Mouse (Mus musculus) MEL (cell line): ENCODE results near the gene Lrrc4. TPM values are rescaled to one million over a fixed set of nuclear protein-coding genes. Genes with fewer than 3 reads are reported as not detected.

Source experiments
- DNase-seq: peaks from one replicate; pipeline ENCODE4 v3.0.0; 2011; ENCODE audit warnings: low read depth, low spot score
- H3K27ac ChIP-seq: 2 replicates; pipeline ENCODE4 v1.5.1; 2012; ENCODE audit warnings: low read depth, mild to moderate bottlenecking, control low read depth, low read length, moderate library complexity; ENCODE audit not compliant: control insufficient read depth
- H3K27me3 ChIP-seq, 2 experiments: fragments of 150-350 bp in 1 of 2; sonication (generic) in 1 of 2; 2 replicates each; pipeline ENCODE4 v1.6.1; 2012; ENCODE audit warnings: low read length in 2 of 2, mild to moderate bottlenecking in 2 of 2, improper control_type of control experiment in 1 of 2, moderate library complexity in 1 of 2; ENCODE audit not compliant: insufficient read depth in 2 of 2, control insufficient read depth in 1 of 2
- H3K36me3 ChIP-seq, 2 experiments: 2 replicates each; pipeline ENCODE4 v1.6.1; 2012 to 2014; ENCODE audit warnings: low read length in 2 of 2, improper control_type of control experiment in 1 of 2, inconsistent platforms in 1 of 2, mild to moderate bottlenecking in 1 of 2; ENCODE audit not compliant: insufficient read depth in 2 of 2, control insufficient read depth in 1 of 2
- H3K4me1 ChIP-seq, 2 experiments: fragments of 150-350 bp in 1 of 2; sonication (generic) in 1 of 2; 2 replicates each; pipeline ENCODE4 v1.6.1; 2012; ENCODE audit warnings: low read length in 2 of 2, improper control_type of control experiment in 1 of 2, mild to moderate bottlenecking in 1 of 2; ENCODE audit not compliant: insufficient read depth in 2 of 2, control insufficient read depth in 1 of 2
- H3K4me3 ChIP-seq, 2 experiments: fragments of 150-350 bp in 1 of 2; sonication (generic) in 1 of 2; 2 replicates each; pipeline ENCODE4 v1.5.1; 2012; ENCODE audit warnings: low read depth in 2 of 2, low read length in 2 of 2, mild to moderate bottlenecking in 2 of 2, moderate library complexity in 2 of 2, control low read depth in 1 of 2, improper control_type of control experiment in 1 of 2; ENCODE audit not compliant: control insufficient read depth in 1 of 2, insufficient read depth in 1 of 2
- H3K79me2 ChIP-seq: 2 replicates; pipeline ENCODE4 v1.6.1; 2012; ENCODE audit warnings: mild to moderate bottlenecking, low read length, moderate library complexity; ENCODE audit not compliant: control insufficient read depth, poor library complexity, insufficient read depth
- H3K9ac ChIP-seq: 2 replicates; pipeline ENCODE4 v1.6.1; 2012; ENCODE audit warnings: low read depth, mild to moderate bottlenecking, control low read depth, low read length, moderate library complexity; ENCODE audit not compliant: control insufficient read depth, poor library complexity, severe bottlenecking
- H3K9me3 ChIP-seq: fragments of 150-350 bp; sonication (generic); replicated peaks from 2 replicates; pipeline ENCODE4 v1.6.1; 2012; ENCODE audit warnings: mild to moderate bottlenecking, low read length, improper control_type of control experiment, moderate library complexity; ENCODE audit not compliant: insufficient read depth
- BHLHE40 ChIP-seq: IDR thresholded peaks from 2 replicates; pipeline ENCODE4 v1.6.1; 2012; ENCODE audit warnings: low read depth, mild to moderate bottlenecking, inconsistent platforms, low read length, improper control_type of control experiment, borderline replicate concordance
- CHD1 ChIP-seq: IDR thresholded peaks from 2 replicates; pipeline ENCODE4 v1.6.1; 2012; ENCODE audit warnings: low read depth, mild to moderate bottlenecking, inconsistent platforms, low read length, improper control_type of control experiment
- CHD2 ChIP-seq: IDR thresholded peaks from 2 replicates; pipeline ENCODE4 v1.6.1; 2011; ENCODE audit warnings: low read length, improper control_type of control experiment
- E2F4 ChIP-seq: IDR thresholded peaks from 2 replicates; pipeline ENCODE4 v1.6.1; 2011; ENCODE audit warnings: low read depth, low read length, improper control_type of control experiment, borderline replicate concordance
- ELF1 ChIP-seq: IDR thresholded peaks from 2 replicates; pipeline ENCODE4 v1.6.1; 2014; ENCODE audit warnings: low read depth, mild to moderate bottlenecking, inconsistent platforms, low read length, improper control_type of control experiment, moderate library complexity
- ETS1 ChIP-seq: IDR thresholded peaks from 2 replicates; pipeline ENCODE4 v1.6.1; 2012; ENCODE audit warnings: low read depth, mild to moderate bottlenecking, inconsistent platforms, low read length, improper control_type of control experiment, moderate library complexity
- GABPA ChIP-seq: IDR thresholded peaks from 2 replicates; pipeline ENCODE4 v1.6.1; 2012; ENCODE audit warnings: low read depth, mild to moderate bottlenecking, inconsistent platforms, low read length, improper control_type of control experiment, moderate library complexity
- HCFC1 ChIP-seq: IDR thresholded peaks from 2 replicates; pipeline ENCODE4 v1.6.1; 2012; ENCODE audit warnings: low read depth, mild to moderate bottlenecking, inconsistent platforms, low read length, improper control_type of control experiment, moderate library complexity
- JUND ChIP-seq: IDR thresholded peaks from 2 replicates; pipeline ENCODE4 v1.6.1; 2011; ENCODE audit warnings: low read depth, mild to moderate bottlenecking, improper control_type of control experiment, low read length
- MAFK ChIP-seq: IDR thresholded peaks from 2 replicates; pipeline ENCODE4 v1.6.1; 2011; ENCODE audit warnings: low read depth, mild to moderate bottlenecking, low read length, improper control_type of control experiment, borderline replicate concordance
- MAX ChIP-seq: IDR thresholded peaks from 2 replicates; pipeline ENCODE4 v1.6.1; 2011; ENCODE audit warnings: low read length, improper control_type of control experiment
- MAZ ChIP-seq: IDR thresholded peaks from 2 replicates; pipeline ENCODE4 v1.6.1; 2012; ENCODE audit warnings: low read depth, mild to moderate bottlenecking, inconsistent platforms, low read length, improper control_type of control experiment
- MEF2A ChIP-seq: IDR thresholded peaks from 2 replicates; pipeline ENCODE4 v1.6.1; 2014; ENCODE audit warnings: low read depth, mild to moderate bottlenecking, inconsistent platforms, low read length, improper control_type of control experiment; ENCODE audit not compliant: poor library complexity, insufficient replicate concordance, severe bottlenecking; ENCODE audit errors: extremely low read depth
- MXI1 ChIP-seq: IDR thresholded peaks from 2 replicates; pipeline ENCODE4 v1.6.1; 2011; ENCODE audit warnings: mild to moderate bottlenecking, low read depth, low read length, improper control_type of control experiment
- NELFE ChIP-seq: IDR thresholded peaks from 2 replicates; pipeline ENCODE4 v1.6.1; 2011; ENCODE audit warnings: low read depth, low read length, improper control_type of control experiment
- POLR2A ChIP-seq, 2 experiments: IDR thresholded peaks; 2 replicates each; pipeline ENCODE4 v1.6.1; 2011 to 2012; ENCODE audit warnings: low read length in 2 of 2, mild to moderate bottlenecking in 2 of 2, control low read depth in 1 of 2, improper control_type of control experiment in 1 of 2, low read depth in 1 of 2, moderate library complexity in 1 of 2; ENCODE audit not compliant: control insufficient read depth in 1 of 2, insufficient read depth in 1 of 2, poor library complexity in 1 of 2
- POLR2AphosphoS5 ChIP-seq: IDR thresholded peaks from 2 replicates; pipeline ENCODE4 v1.6.1; 2012; ENCODE audit warnings: low read depth, borderline replicate concordance, mild to moderate bottlenecking, inconsistent platforms, low read length, moderate library complexity, mixed read lengths
- RCOR1 ChIP-seq: IDR thresholded peaks from 2 replicates; pipeline ENCODE4 v1.6.1; 2012; ENCODE audit warnings: low read depth, mild to moderate bottlenecking, inconsistent platforms, low read length, improper control_type of control experiment
- SMC3 ChIP-seq: IDR thresholded peaks from 2 replicates; pipeline ENCODE4 v1.6.1; 2011; ENCODE audit warnings: low read depth, low read length, improper control_type of control experiment
- TBP ChIP-seq: IDR thresholded peaks from 2 replicates; pipeline ENCODE4 v1.8.0; 2011; ENCODE audit warnings: low read depth, low read length, improper control_type of control experiment
- TCF12 ChIP-seq: IDR thresholded peaks from 2 replicates; pipeline ENCODE4 v1.6.1; 2014; ENCODE audit warnings: low read depth, mild to moderate bottlenecking, inconsistent platforms, low read length, improper control_type of control experiment, moderate library complexity
- UBTF ChIP-seq: IDR thresholded peaks from 2 replicates; pipeline ENCODE4 v1.6.1; 2012; ENCODE audit warnings: low read depth, mild to moderate bottlenecking, inconsistent platforms, low read length, improper control_type of control experiment, moderate library complexity, borderline replicate concordance; ENCODE audit not compliant: insufficient read depth
- USF1 ChIP-seq: IDR thresholded peaks from 2 replicates; pipeline ENCODE4 v1.6.1; 2014; ENCODE audit warnings: low read depth, mild to moderate bottlenecking, inconsistent platforms, low read length, improper control_type of control experiment, moderate library complexity
- USF2 ChIP-seq, 2 experiments: IDR thresholded peaks; 2 replicates each; pipeline ENCODE4 v1.6.1; 2011 to 2012; ENCODE audit warnings: improper control_type of control experiment in 2 of 2, low read length in 2 of 2, borderline replicate concordance in 1 of 2, inconsistent platforms in 1 of 2, low read depth in 1 of 2, mild to moderate bottlenecking in 1 of 2; ENCODE audit not compliant: insufficient read depth in 1 of 2
- ZMIZ1 ChIP-seq: IDR thresholded peaks from 2 replicates; pipeline ENCODE4 v1.6.1; 2012; ENCODE audit warnings: low read depth, mild to moderate bottlenecking, inconsistent platforms, low read length, improper control_type of control experiment, moderate library complexity
- ZNF384 ChIP-seq: IDR thresholded peaks from 2 replicates; pipeline ENCODE4 v1.6.1; 2012; ENCODE audit warnings: low read depth, mild to moderate bottlenecking, inconsistent platforms, low read length, improper control_type of control experiment
- polyA plus RNA-seq, 2 experiments: library from polyadenylated mRNA; stranded (reverse) in 1 of 2; unstranded in 1 of 2; fragments of >175 nt in 1 of 2; fragments of >200 nt in 1 of 2; gene quantifications; 2 replicates each; pipeline versions ENCODE4 v1.2.1 to v1.2.4; 2012; ENCODE audit warnings: low replicate concordance in 2 of 2, low read depth in 1 of 2; ENCODE audit not compliant: insufficient read length in 2 of 2, insufficient read depth in 1 of 2, missing spikeins in 1 of 2
- total RNA-seq: library from RNA; depleted of rRNA; stranded (reverse); fragments of 300-350 nt; gene quantifications from 2 replicates; pipeline ENCODE4 v1.2.3, GENCODE M21; 2012

Gene Lrrc4
- total and polyA plus RNA-seq, 3 experiments: 0.07 to 0.12 TPM; not detected in 1

- H3K36me3 ChIP-seq: peaks cover 13 to 17% of the 10 kb centered on the region in 2 experiments
- H3K9ac ChIP-seq: no peak overlapping the region
- no peaks in the 10 kb centered on the region for H3K9me3 ChIP-seq
- H3K4me3 ChIP-seq: no peak overlapping the region
- H3K79me2 ChIP-seq: no peaks in the 10 kb centered on the region
- no peak overlapping the region for H3K27ac ChIP-seq
- H3K4me1 ChIP-seq: peaks cover 5 to 14% of the 10 kb centered on the region in 2 experiments
- TF ChIP-seq RCOR1: no peak
- TF ChIP-seq MXI1: no peak
- TF ChIP-seq TCF12: no peak
- TF ChIP-seq MAZ: no peak
- TF ChIP-seq ZMIZ1: no peak
- TF ChIP-seq USF1: no peak
- TF ChIP-seq HCFC1: no peak
- TF ChIP-seq E2F4: no peak
- no peak for TF ChIP-seq TBP
- no peak for TF ChIP-seq ZNF384
- TF ChIP-seq POLR2A (IDR thresholded peaks at IDR 0.05; ENCODE audit: control insufficient read depth in 1 of 2, insufficient read depth in 1 of 2, low read depth in 1 of 2, low read length in 2 of 2, poor library complexity in 1 of 2): no peak
- TF ChIP-seq USF2 (IDR thresholded peaks at IDR 0.05; ENCODE audit: borderline replicate concordance in 1 of 2, insufficient read depth in 1 of 2, low read depth in 1 of 2, low read length in 2 of 2): no peak
- no peak for TF ChIP-seq MEF2A
- TF ChIP-seq UBTF: no peak
- TF ChIP-seq CHD2: no peak
- no peaks in the 10 kb centered on the region for H3K27me3 ChIP-seq
- no peak for DNase-seq
Observed at GRCm38 (mm10) chr6:28681521-28682457, 149.8 kb downstream of the Lrrc4 start.

GRCm38 (mm10) chr6:28680537-28680936 lies 151.0 kb downstream of the Lrrc4 start:
- H3K4me3 ChIP-seq: no peak overlapping the region
- no peak for DNase-seq
- H3K27ac ChIP-seq: no peak overlapping the region
- H3K36me3 ChIP-seq: peaks cover 11 to 17% of the 10 kb centered on the region in 2 experiments
- no peak for TF ChIP-seq MAX
- no peak for TF ChIP-seq ETS1
- no peak for TF ChIP-seq NELFE
- TF ChIP-seq RCOR1: no peak
- TF ChIP-seq CHD1: no peak
- no peak for TF ChIP-seq BHLHE40
- no peak for TF ChIP-seq JUND
- TF ChIP-seq POLR2A (IDR thresholded peaks at IDR 0.05; ENCODE audit: control insufficient read depth in 1 of 2, insufficient read depth in 1 of 2, low read depth in 1 of 2, low read length in 2 of 2, poor library complexity in 1 of 2): no peak
- no peak for TF ChIP-seq POLR2AphosphoS5
- TF ChIP-seq GABPA: no peak
- no peak for TF ChIP-seq ELF1
- TF ChIP-seq SMC3: no peak
- TF ChIP-seq HCFC1: no peak
- TF ChIP-seq MAFK: no peak
- TF ChIP-seq, all 39 proteins: peak for 0
- Histone ChIP-seq H3K4me1 (peaks cover 5 to 14% of the 10 kb centered on the region in 2 experiments), H3K27me3 (no peaks in the 10 kb centered on the region), H3K9ac (no peak overlapping the region), H3K79me2 (peaks cover 2% of the 10 kb centered on the region; the same call in 1 of the 2 replicates), H3K9me3 (no peaks in the 10 kb centered on the region)
